ENCODE assay signal across 14 mouse cellular contexts in genomic region chr3:127107281-127107680, GRCm38 (mm10).
DNase-seq lines count a peak whose midpoint lies in the region; ATAC-seq lines count a peak whose summit lies in the region.
"Had no signal": no experiment of that assay in that cellular context is flagged by ENCODE, and none has a peak within 500 bp of the region (broad histone marks: within the 10 kb centered on the region; RNA-seq: fewer than 3 reads in every experiment).

No protein-coding gene starts in this region.

- H3K27ac ChIP-seq in heart, embryonic 11.5 days (ENCODE audit: low read depth, low read length): no peak overlapping the region
- no peak overlapping the region for H3K27ac ChIP-seq in midbrain, embryonic 13.5 days
- H3K27ac ChIP-seq: embryonic facial prominence, embryonic 13.5 days; hindbrain, postnatal 0 days; liver, embryonic 12.5 days; macrophage; stomach, embryonic 15.5 days had no signal

- no peak overlapping the region for H3K9ac ChIP-seq in heart, embryonic 11.5 days (ENCODE audit: low read depth, low read length)
- no peak overlapping the region for H3K9ac ChIP-seq in midbrain, embryonic 13.5 days (replicated peaks)
- H3K9ac ChIP-seq: embryonic facial prominence, embryonic 13.5 days; liver, embryonic 12.5 days; stomach, embryonic 15.5 days had no signal

- no peaks in the 10 kb centered on the region for H3K9me3 ChIP-seq in heart, embryonic 11.5 days (replicated peaks; ENCODE audit: control insufficient read depth, low read length)
- no peaks in the 10 kb centered on the region for H3K9me3 ChIP-seq in midbrain, embryonic 13.5 days
- H3K9me3 ChIP-seq: embryonic facial prominence, embryonic 13.5 days; stomach, embryonic 15.5 days had no signal

- ATAC-seq in heart, embryonic 11.5 days (replicated peaks; ENCODE audit: insufficient number of reproducible peaks, low FRiP score, low TSS enrichment): no peak
- no peak for ATAC-seq in midbrain, embryonic 13.5 days
- ATAC-seq: hindbrain, postnatal 0 days; liver, embryonic 12.5 days had no signal

- no peak overlapping the region for H3K4me2 ChIP-seq in heart, embryonic 11.5 days
- no peak overlapping the region for H3K4me2 ChIP-seq in midbrain, embryonic 13.5 days (replicated peaks)
- H3K4me2 ChIP-seq: embryonic facial prominence, embryonic 13.5 days; liver, embryonic 12.5 days; stomach, embryonic 15.5 days had no signal

- no peaks in the 10 kb centered on the region for H3K4me1 ChIP-seq in heart, embryonic 11.5 days (ENCODE audit: control insufficient read depth, insufficient read depth, low read length)
- H3K4me1 ChIP-seq in midbrain, embryonic 13.5 days (replicated peaks): no peaks in the 10 kb centered on the region
- H3K4me1 ChIP-seq: liver, embryonic 12.5 days; stomach, embryonic 15.5 days had no signal

- H3K4me3 ChIP-seq in heart, embryonic 11.5 days (ENCODE audit: low read depth, low read length): no peak overlapping the region
- H3K4me3 ChIP-seq in midbrain, embryonic 13.5 days (replicated peaks): no peak overlapping the region
- H3K4me3 ChIP-seq: embryonic facial prominence, embryonic 13.5 days; liver, embryonic 12.5 days; myocyte; stomach, embryonic 15.5 days had no signal

- no peaks in the 10 kb centered on the region for H3K27me3 ChIP-seq in heart, embryonic 11.5 days (ENCODE audit: control insufficient read depth, insufficient read depth, low read length)
- no peaks in the 10 kb centered on the region for H3K27me3 ChIP-seq in midbrain, embryonic 13.5 days
- H3K27me3 ChIP-seq: embryonic facial prominence, embryonic 13.5 days; liver, embryonic 12.5 days; stomach, embryonic 15.5 days had no signal

- WGBS in heart, embryonic 11.5 days (ENCODE audit: insufficient replicate concordance): 78% methylated on average over 5 of the region's 5 CpGs
- 83% methylated on average over 5 of the region's 5 CpGs for WGBS in midbrain, embryonic 13.5 days

- H3K36me3 ChIP-seq in heart, embryonic 11.5 days (ENCODE audit: control insufficient read depth, insufficient read depth, low read length): no peaks in the 10 kb centered on the region
- peaks cover 10% of the 10 kb centered on the region for H3K36me3 ChIP-seq in midbrain, embryonic 13.5 days
- H3K36me3 ChIP-seq: embryonic facial prominence, embryonic 13.5 days; liver, embryonic 12.5 days; stomach, embryonic 15.5 days had no signal

- peak; percentile 93 for DNase-seq in heart, adult 11 months
- DNase-seq in NIH3T3 (ENCODE audit: low read depth): peak; percentile 80
- peak; percentile 78 to 85 for DNase-seq in cerebellum, postnatal 25 days
- peak; percentile 21 for DNase-seq in heart, postnatal 4 days
- DNase-seq in kidney, adult 18-20 months: no peak
- no peak for DNase-seq in embryo, embryonic 10.5 days (ENCODE audit: low spot score)

Comparison
In these comparisons a context has a peak if more than half of its experiments do, and no peak if none do; other contexts are left out.
1. DNase-seq: peak in heart, adult 11 months (single experiment), NIH3T3 (single experiment), cerebellum, postnatal 25 days (2 of 2) and heart, postnatal 4 days (single experiment); none in kidney, adult 18-20 months (single experiment) and embryo, embryonic 10.5 days (single experiment).